Mouse (Mus musculus): Measurements from ENCODE around the gene Gm49378. TPM values are rescaled to one million over a fixed set of nuclear protein-coding genes. Genes with fewer than 3 reads are reported as not detected.

Gene Gm49378
- polyA plus RNA-seq, 2 experiments: 2.0 to 2.9 TPM

- Histone ChIP-seq H3K36me3 (replicated peaks; ENCODE audit: control insufficient read depth, insufficient read depth, low read depth) (peaks cover 6% of the 10 kb centered on the region), H3K27ac (no peak overlapping the region), H3K4me3 (ENCODE audit: insufficient read depth in 1 of 2, low read depth in 2 of 2, low read length in 2 of 2) (no peak overlapping the region), H3K9ac (replicated peaks) (no peak overlapping the region), H3K4me1 (replicated peaks; ENCODE audit: control insufficient read depth in 2 of 2, insufficient read depth in 2 of 2, low read length in 1 of 2) (peaks cover 8 to 9% of the 10 kb centered on the region in 2 experiments; a peak in 3 of 4 replicates), H3K27me3 (ENCODE audit: control insufficient read depth, insufficient read depth, low read length) (no peaks in the 10 kb centered on the region), H3K9me3 (ENCODE audit: control insufficient read depth, low read length) (no peaks in the 10 kb centered on the region), H3K4me2 (ENCODE audit: low read depth) (no peak overlapping the region)
- DNase-seq (ENCODE audit: low read depth in 3 of 3, low spot score in 3 of 3): no peak
- no peak for TF ChIP-seq EP300 (IDR thresholded peaks at IDR 0.05; ENCODE audit: low read depth)
- WGBS (ENCODE audit: insufficient replicate concordance): 83% methylated on average over 5 of the region's 5 CpGs
- no peak for ATAC-seq (ENCODE audit: insufficient read depth)
Measured at GRCm38 (mm10) chr14:55658011-55658410, 20.3 kb upstream of the Gm49378 start.

- H3K4me1 ChIP-seq (replicated peaks; ENCODE audit: control insufficient read depth in 2 of 2, insufficient read depth in 2 of 2, low read length in 1 of 2): peaks cover 8 to 9% of the 10 kb centered on the region in 2 experiments; a peak in 3 of 4 replicates
- DNase-seq (ENCODE audit: low read depth in 3 of 3, low spot score in 3 of 3) (no peak), ATAC-seq (ENCODE audit: insufficient read depth) (no peak)
- no peak overlapping the region for H3K27ac ChIP-seq
- no peak overlapping the region for H3K4me2 ChIP-seq (ENCODE audit: low read depth)
- WGBS (ENCODE audit: insufficient replicate concordance): 69% methylated on average over 3 of the region's 3 CpGs
- no peak overlapping the region for H3K4me3 ChIP-seq (ENCODE audit: insufficient read depth in 1 of 2, low read depth in 2 of 2, low read length in 2 of 2)
- no peaks in the 10 kb centered on the region for H3K27me3 ChIP-seq (ENCODE audit: control insufficient read depth, insufficient read depth, low read length)
- TF ChIP-seq CTCF (IDR thresholded peaks at IDR 0.05; ENCODE audit: low read depth) (no peak), EP300 (IDR thresholded peaks at IDR 0.05; ENCODE audit: low read depth) (no peak)
- H3K9ac ChIP-seq (replicated peaks): no peak overlapping the region
- peaks cover under 1% of the 10 kb centered on the region for H3K36me3 ChIP-seq (replicated peaks; ENCODE audit: control insufficient read depth, insufficient read depth, low read depth)
- H3K9me3 ChIP-seq (ENCODE audit: control insufficient read depth, low read length): no peaks in the 10 kb centered on the region
Measured at GRCm38 (mm10) chr14:55656935-55657334, 19.2 kb upstream of the Gm49378 start.

GRCm38 (mm10) chr14:55651528-55651927, 13.8 kb upstream of the Gm49378 start:
- DNase-seq (ENCODE audit: low read depth in 3 of 3, low spot score in 3 of 3) (no peak), ATAC-seq (ENCODE audit: insufficient read depth) (no peak)
- no peaks in the 10 kb centered on the region for H3K9me3 ChIP-seq (ENCODE audit: control insufficient read depth, low read length)
- H3K27ac ChIP-seq: no peak overlapping the region
- 76% methylated on average over 7 of the region's 7 CpGs for WGBS (ENCODE audit: insufficient replicate concordance)
- H3K9ac ChIP-seq (replicated peaks): no peak overlapping the region
- H3K36me3 ChIP-seq (replicated peaks; ENCODE audit: control insufficient read depth, insufficient read depth, low read depth): no peaks in the 10 kb centered on the region
- TF ChIP-seq EP300 (IDR thresholded peaks at IDR 0.05; ENCODE audit: low read depth): no peak
- TF ChIP-seq CTCF (IDR thresholded peaks at IDR 0.05; ENCODE audit: low read depth): no peak
- no peak overlapping the region for H3K4me2 ChIP-seq (ENCODE audit: low read depth)
- H3K27me3 ChIP-seq (ENCODE audit: control insufficient read depth, insufficient read depth, low read length): no peaks in the 10 kb centered on the region
- no peak overlapping the region for H3K4me3 ChIP-seq (ENCODE audit: insufficient read depth in 1 of 2, low read depth in 2 of 2, low read length in 2 of 2)
- H3K4me1 ChIP-seq (replicated peaks; ENCODE audit: control insufficient read depth in 2 of 2, insufficient read depth in 2 of 2, low read length in 1 of 2): no peaks in the 10 kb centered on the region

GRCm38 (mm10) chr14:55649884-55650283, 12.2 kb upstream of the Gm49378 start, which contains the start of gene Tssk4:
Gene Tssk4 (plus strand): TSS chr14:55650184.
- no peaks in the 10 kb centered on the region for H3K9me3 ChIP-seq (ENCODE audit: control insufficient read depth, low read length)
- H3K9ac ChIP-seq (replicated peaks): no peak within 1 kb of the TSS
- H3K36me3 ChIP-seq (replicated peaks; ENCODE audit: control insufficient read depth, insufficient read depth, low read depth): no peaks in the 10 kb centered on the region
- H3K4me3 ChIP-seq (ENCODE audit: insufficient read depth in 1 of 2, low read depth in 2 of 2, low read length in 2 of 2): no peak within 1 kb of the TSS
- peaks cover 2 to 5% of the 10 kb centered on the region in 2 experiments for H3K4me1 ChIP-seq (replicated peaks; ENCODE audit: control insufficient read depth in 2 of 2, insufficient read depth in 2 of 2, low read length in 1 of 2)
- no peak for DNase-seq (ENCODE audit: low read depth in 3 of 3, low spot score in 3 of 3)
- WGBS (ENCODE audit: insufficient replicate concordance): 91% methylated on average over 2 of the region's 2 CpGs
- H3K27me3 ChIP-seq (ENCODE audit: control insufficient read depth, insufficient read depth, low read length): no peaks in the 10 kb centered on the region
- no peak within 1 kb of the TSS for H3K27ac ChIP-seq
- TF ChIP-seq EP300 (IDR thresholded peaks at IDR 0.05; ENCODE audit: low read depth) (no peak), CTCF (IDR thresholded peaks at IDR 0.05; ENCODE audit: low read depth) (no peak)
- ATAC-seq (ENCODE audit: insufficient read depth): no peak
- H3K4me2 ChIP-seq (ENCODE audit: low read depth): no peak within 1 kb of the TSS

- Histone ChIP-seq H3K4me2 (ENCODE audit: low read depth) (peak overlapping the region; percentile 74), H3K9me3 (ENCODE audit: control insufficient read depth, low read length) (no peaks in the 10 kb centered on the region), H3K4me1 (replicated peaks; ENCODE audit: control insufficient read depth in 2 of 2, insufficient read depth in 2 of 2, low read length in 1 of 2) (peaks cover 17 to 22% of the 10 kb centered on the region in 2 experiments), H3K36me3 (replicated peaks; ENCODE audit: control insufficient read depth, insufficient read depth, low read depth) (peaks cover 16% of the 10 kb centered on the region), H3K9ac (replicated peaks) (peak overlapping the region; percentile 89), H3K4me3 (ENCODE audit: insufficient read depth in 1 of 2, low read depth in 2 of 2, low read length in 2 of 2) (peak overlapping the region; percentile 90 to 92), H3K27ac (peak overlapping the region; percentile 71), H3K27me3 (ENCODE audit: control insufficient read depth, insufficient read depth, low read length) (no peaks in the 10 kb centered on the region)
- 21% methylated on average over 17 of the region's 17 CpGs for WGBS (ENCODE audit: insufficient replicate concordance)
- TF ChIP-seq CTCF (IDR thresholded peaks at IDR 0.05; ENCODE audit: low read depth) (no peak), EP300 (IDR thresholded peaks at IDR 0.05; ENCODE audit: low read depth) (no peak)
- DNase-seq (ENCODE audit: low read depth in 3 of 3, low spot score in 3 of 3) (no peak), ATAC-seq (ENCODE audit: insufficient read depth) (no peak)
Measured at GRCm38 (mm10) chr14:55644261-55644888, 6.7 kb upstream of the Gm49378 start.
